Mouse (Mus musculus): ENCODE data around the gene Rxfp4.

DNA sequence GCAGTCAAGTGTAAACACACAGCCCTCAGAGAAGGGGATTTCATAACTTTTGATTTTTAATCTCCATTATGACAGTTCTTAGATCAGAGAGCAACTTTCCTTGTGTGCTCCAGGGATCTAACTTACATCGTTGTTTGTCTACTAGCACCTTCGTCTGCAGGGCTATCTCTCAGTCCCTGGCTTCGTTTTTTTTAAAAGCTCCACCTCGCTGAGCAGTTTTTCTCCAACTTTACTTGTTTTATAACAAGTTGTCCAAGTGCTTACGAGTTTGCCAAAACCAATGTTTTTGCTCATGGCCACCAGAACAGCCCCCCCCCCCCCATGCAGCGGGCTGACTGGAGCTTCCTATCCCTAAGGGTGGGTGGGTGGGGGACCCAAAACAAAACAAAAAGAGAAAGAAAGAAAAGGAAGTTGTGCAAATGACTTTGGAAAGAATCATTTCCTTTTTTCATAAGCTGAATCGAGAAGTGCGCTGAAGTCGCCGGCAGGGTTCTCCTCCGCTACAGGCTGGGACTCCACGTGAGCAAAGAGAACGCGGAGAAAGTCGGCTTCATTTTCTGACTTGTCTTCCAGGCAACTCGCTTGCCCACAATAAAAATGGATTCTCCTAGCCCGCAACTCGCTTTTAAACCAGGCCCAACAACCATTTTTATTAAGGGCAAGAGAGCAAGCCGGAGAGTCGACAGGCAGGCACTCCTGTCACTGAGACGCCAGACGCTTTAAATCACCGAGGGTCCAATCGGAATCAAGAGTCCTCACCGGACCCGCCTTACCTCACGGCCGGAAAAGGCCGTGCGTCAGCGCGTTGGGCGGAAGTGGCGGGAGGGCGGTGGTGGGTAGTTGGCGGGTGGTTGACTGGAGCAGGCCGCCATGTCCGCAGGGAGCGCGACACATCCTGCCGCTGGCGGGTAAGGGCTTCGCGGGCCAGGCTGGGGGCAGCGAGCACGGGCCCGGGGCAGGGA, 32.3 kb upstream of the Rxfp4 start, which contains the start of gene Khdc4:
- TF ChIP-seq CTCF (conservative IDR thresholded peaks at IDR 0.05; ENCODE audit: low read length) (no peak), POU5F1 (IDR thresholded peaks at IDR 0.05; ENCODE audit: borderline replicate concordance, low read length) (no peak), NANOG (IDR thresholded peaks at IDR 0.05; ENCODE audit: borderline replicate concordance, low read length) (no peak)

Data from E14TG2a.4 (cell line).